Mouse (Mus musculus) cerebral cortex, adult 2 months (tissue): ENCODE measurements around the gene Rabggtb.

Experiments
- WGBS: fragments of 180-500 bp; shearing (Covaris S2); methylation state at CpG from one replicate; pipeline ENCODE4 v1.1.7; 2018; 5-methylcytosine and 5-hydroxymethylcytosine counted together

Gene Rabggtb

GRCm38 (mm10) chr3:153912546-153913509 lies at the start of gene Rabggtb:
Rabggtb (minus strand) TSS chr3:153913009.
- WGBS: under 1% methylated on average over 65 of the region's 65 CpGs

GRCm38 (mm10) chr3:153961632-153962389 lies 49.0 kb upstream of the Rabggtb start:
- WGBS: 79% methylated on average over 6 of the region's 6 CpGs

- WGBS: 53% methylated on average over 2 of the region's 2 CpGs
Measured at GRCm38 (mm10) chr3:153960884-153961283, 48.1 kb upstream of the Rabggtb start.

GRCm38 (mm10) chr3:153959731-153960207 lies 47.0 kb upstream of the Rabggtb start:
- WGBS: 85% methylated on average over 9 of the region's 9 CpGs

GRCm38 (mm10) chr3:153959035-153959730 lies 46.4 kb upstream of the Rabggtb start:
- WGBS: 100% methylated on average over 1 of the region's 1 CpGs

- WGBS: 86% methylated on average over 5 of the region's 5 CpGs
Measured at GRCm38 (mm10) chr3:153957916-153958315, 45.1 kb upstream of the Rabggtb start.

GRCm38 (mm10) chr3:153948176-153948575 lies 35.4 kb upstream of the Rabggtb start:
- 80% methylated on average over 2 of the region's 2 CpGs for WGBS

GRCm38 (mm10) chr3:153947271-153947670 lies 34.5 kb upstream of the Rabggtb start:
- WGBS: 80% methylated on average over 4 of the region's 4 CpGs

GRCm38 (mm10) chr3:153944335-153944990 lies 31.7 kb upstream of the Rabggtb start, which contains the start of gene Acadm:
Acadm (minus strand) TSS chr3:153944632.
- under 1% methylated on average over 41 of the region's 41 CpGs for WGBS

GRCm38 (mm10) chr3:153943901-153944334 lies 31.1 kb upstream of the Rabggtb start:
- 1% methylated on average over 19 of the region's 19 CpGs for WGBS

- 33% methylated on average over 12 of the region's 12 CpGs for WGBS
Measured at GRCm38 (mm10) chr3:153943003-153943640, 30.3 kb upstream of the Rabggtb start.

- WGBS: 95% methylated on average over 13 of the region's 13 CpGs
Measured at GRCm38 (mm10) chr3:153941613-153942012, 28.8 kb upstream of the Rabggtb start.

GRCm38 (mm10) chr3:153940486-153940885 lies 27.7 kb upstream of the Rabggtb start:
- 94% methylated on average over 9 of the region's 9 CpGs for WGBS

- 86% methylated on average over 8 of the region's 8 CpGs for WGBS
Measured at GRCm38 (mm10) chr3:153940021-153940420, 27.2 kb upstream of the Rabggtb start.

- WGBS: 81% methylated on average over 17 of the region's 17 CpGs
Measured at GRCm38 (mm10) chr3:153937116-153937810, 24.5 kb upstream of the Rabggtb start.

GRCm38 (mm10) chr3:153935878-153936277 lies 23.1 kb upstream of the Rabggtb start:
- WGBS: 63% methylated on average over 9 of the region's 9 CpGs

GRCm38 (mm10) chr3:153932461-153932860 lies 19.7 kb upstream of the Rabggtb start:
- 96% methylated on average over 5 of the region's 5 CpGs for WGBS

- 82% methylated on average over 11 of the region's 11 CpGs for WGBS
Measured at GRCm38 (mm10) chr3:153929526-153929925, 16.7 kb upstream of the Rabggtb start.

GRCm38 (mm10) chr3:153926333-153926732 lies 13.5 kb upstream of the Rabggtb start:
- 92% methylated on average over 7 of the region's 7 CpGs for WGBS
